Mouse (Mus musculus): ENCODE results near the gene Ank3. TPM values are rescaled to one million over a fixed set of nuclear protein-coding genes. Genes with fewer than 3 reads are reported as not detected.
A peak's percentile ranks its signal among the peaks of the same experiment; 100 is the strongest.

Gene Ank3
- polyA plus RNA-seq, 1 experiment from 2014 or later, result 30.6 TPM

DNA sequence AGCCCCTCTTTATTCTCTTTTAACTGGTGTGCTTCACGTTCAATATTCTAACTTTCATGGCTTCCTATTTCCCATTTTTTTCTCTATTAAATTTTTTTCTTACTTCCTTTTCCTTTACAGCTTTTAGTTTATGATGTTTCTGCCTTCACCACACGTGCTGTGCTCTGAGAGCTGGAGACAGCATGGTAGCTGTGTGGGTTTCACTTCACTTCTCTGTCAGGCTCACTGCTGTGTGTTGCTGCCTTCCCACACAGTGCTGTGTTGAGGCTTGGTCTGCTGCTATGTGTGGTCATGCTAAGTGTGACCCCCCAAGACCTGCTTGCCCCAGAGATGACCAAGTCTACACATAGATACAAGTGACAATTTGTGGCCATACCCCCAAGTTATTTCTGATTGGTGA lies 647.1 kb downstream of the Ank3 start:
- Histone ChIP-seq H3K9ac (no peak overlapping the region), H3K9me3 (replicated peaks) (no peaks in the 10 kb centered on the region), H3K4me3 (no peak overlapping the region), H3K4me1 (replicated peaks) (no peaks in the 10 kb centered on the region), H3K4me2 (no peak overlapping the region), H3K36me3 (no peaks in the 10 kb centered on the region), H3K27ac (no peak overlapping the region), H3K27me3 (no peaks in the 10 kb centered on the region)
- 75% methylated on average over 2 of the region's 2 CpGs for WGBS
- ATAC-seq (replicated peaks; ENCODE audit: insufficient number of reproducible peaks, insufficient read depth, low FRiP score, low read depth), result no peak

DNA sequence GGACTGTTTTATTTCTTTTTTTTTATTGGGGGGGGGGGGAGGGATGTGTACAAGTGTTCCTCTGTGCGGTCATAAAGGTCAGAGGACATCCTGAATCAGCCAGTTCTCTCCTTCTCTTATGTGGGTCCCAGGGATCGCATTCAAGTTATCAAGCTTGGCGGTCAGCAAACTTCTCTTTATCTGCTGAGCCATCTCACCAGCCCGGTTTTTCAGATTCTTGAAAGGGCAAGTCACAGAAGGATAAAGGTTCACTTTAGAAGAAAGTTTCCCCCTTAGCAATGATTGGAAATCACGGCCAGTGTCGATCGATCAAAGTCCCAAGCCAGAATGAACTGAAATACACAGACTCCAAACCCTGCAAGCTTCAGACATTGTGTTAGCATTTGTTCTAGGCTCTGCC lies 651.2 kb downstream of the Ank3 start:
- no peak overlapping the region for H3K4me2 ChIP-seq
- no peaks in the 10 kb centered on the region for H3K4me1 ChIP-seq (replicated peaks)
- H3K9ac ChIP-seq, result no peak overlapping the region
- H3K36me3 ChIP-seq, result no peaks in the 10 kb centered on the region
- no peak overlapping the region for H3K4me3 ChIP-seq
- H3K27me3 ChIP-seq, result no peaks in the 10 kb centered on the region
- no peaks in the 10 kb centered on the region for H3K9me3 ChIP-seq (replicated peaks)
- H3K27ac ChIP-seq, result no peak overlapping the region
- WGBS, result 81% methylated on average over 7 of the region's 7 CpGs
- ATAC-seq (replicated peaks; ENCODE audit: insufficient number of reproducible peaks, insufficient read depth, low FRiP score, low read depth), result no peak

DNA sequence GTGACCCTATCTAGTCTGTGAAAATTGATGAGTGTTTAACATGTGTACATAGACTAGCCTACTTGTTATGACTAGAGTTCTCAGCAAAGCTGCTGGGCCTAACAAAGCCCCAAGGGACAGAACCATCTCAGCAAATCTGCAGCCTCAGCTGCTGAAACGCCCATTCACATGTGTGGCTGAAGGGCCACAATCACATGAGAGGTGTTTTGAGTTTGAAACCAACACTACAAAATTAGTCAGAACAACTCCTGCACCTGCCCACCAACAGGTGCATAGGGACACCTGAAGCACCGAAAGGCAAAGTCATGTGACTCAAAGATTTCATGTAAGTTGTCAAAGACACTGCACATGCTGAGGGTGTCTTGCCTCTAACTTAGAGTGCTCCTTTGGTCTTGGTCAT lies 656.7 kb downstream of the Ank3 start:
- Histone ChIP-seq H3K36me3 (no peaks in the 10 kb centered on the region), H3K9ac (no peak overlapping the region), H3K9me3 (replicated peaks) (no peaks in the 10 kb centered on the region), H3K27me3 (no peaks in the 10 kb centered on the region), H3K4me2 (no peak overlapping the region), H3K4me1 (replicated peaks) (peaks cover 21% of the 10 kb centered on the region), H3K27ac (no peak overlapping the region), H3K4me3 (no peak overlapping the region)
- WGBS, result 88% methylated on average over 2 of the region's 2 CpGs
- no peak for ATAC-seq (replicated peaks; ENCODE audit: insufficient number of reproducible peaks, insufficient read depth, low FRiP score, low read depth)

DNA sequence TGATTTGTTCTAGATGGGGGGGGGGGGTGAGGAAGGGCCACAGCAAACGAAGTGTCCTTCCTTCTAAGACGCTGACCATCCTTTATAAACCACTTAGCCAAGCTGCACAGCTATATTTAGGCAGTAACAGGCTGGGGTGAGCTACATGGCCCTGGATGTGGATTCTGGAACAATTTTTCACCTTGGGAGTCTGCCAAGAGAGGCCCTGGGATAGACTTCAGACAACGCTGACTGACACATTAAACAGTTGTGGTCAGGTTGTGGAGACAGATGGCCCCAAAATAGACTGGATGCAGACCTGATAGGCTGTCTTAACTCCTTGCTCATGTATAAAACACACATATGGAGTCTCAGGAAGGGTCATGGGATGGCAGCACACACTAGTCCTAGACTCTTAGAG lies 658.5 kb downstream of the Ank3 start:
- H3K4me3 ChIP-seq, result no peak overlapping the region
- peak overlapping the region; percentile 74 for H3K27ac ChIP-seq
- 0 out of 2 replicates have a peak overlapping the region, but pooled peaks have one; percentile 8 for H3K4me2 ChIP-seq
- peaks cover 26% of the 10 kb centered on the region for H3K4me1 ChIP-seq (replicated peaks)
- no peak overlapping the region for H3K9ac ChIP-seq
- no peaks in the 10 kb centered on the region for H3K9me3 ChIP-seq (replicated peaks)
- ATAC-seq (replicated peaks; ENCODE audit: insufficient number of reproducible peaks, insufficient read depth, low FRiP score, low read depth), result peak; percentile 87
- no peaks in the 10 kb centered on the region for H3K36me3 ChIP-seq
- 10% methylated on average over 3 of the region's 3 CpGs for WGBS
- H3K27me3 ChIP-seq, result no peaks in the 10 kb centered on the region

DNA sequence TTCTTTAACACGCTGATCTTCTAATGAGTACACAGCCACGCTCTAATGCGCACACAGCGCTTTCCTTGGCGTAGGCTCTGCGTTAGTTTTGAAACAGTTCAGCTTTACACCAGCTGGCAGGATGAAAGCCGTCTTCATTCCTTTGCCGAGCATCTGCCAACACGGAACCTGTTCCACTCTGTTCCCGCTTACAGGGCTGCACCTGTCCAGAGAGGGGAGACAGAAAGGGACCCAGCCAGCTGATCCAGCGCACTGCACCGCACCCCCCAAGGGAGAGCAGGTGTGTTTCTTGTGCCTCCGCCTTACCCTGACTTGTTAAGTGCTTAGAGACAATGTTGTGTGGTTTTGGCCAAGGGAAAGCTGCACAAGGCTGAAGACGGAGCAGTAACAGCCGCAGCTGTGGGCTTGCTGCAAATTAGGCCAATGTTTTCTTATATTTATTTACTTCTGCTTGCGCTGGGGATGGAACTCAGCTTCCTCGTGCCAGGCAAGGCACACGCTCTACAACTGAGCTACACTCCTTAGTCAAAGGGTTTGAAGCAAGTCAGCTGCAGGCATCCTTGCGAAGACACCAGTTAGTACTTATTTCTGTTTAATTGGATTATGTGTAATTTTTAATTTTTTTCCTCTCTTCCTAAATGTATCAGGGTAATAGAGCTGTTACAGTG lies 661.6 kb downstream of the Ank3 start:
- H3K27me3 ChIP-seq, result no peaks in the 10 kb centered on the region
- 72% methylated on average over 19 of the region's 19 CpGs for WGBS
- no peaks in the 10 kb centered on the region for H3K36me3 ChIP-seq
- no peak overlapping the region for H3K9ac ChIP-seq
- peaks cover 26% of the 10 kb centered on the region for H3K4me1 ChIP-seq (replicated peaks)
- H3K9me3 ChIP-seq (replicated peaks), result no peaks in the 10 kb centered on the region
- H3K27ac ChIP-seq, result peak overlapping the region; percentile 31; the same call in 1 of the 2 replicates
- no peak for ATAC-seq (replicated peaks; ENCODE audit: insufficient number of reproducible peaks, insufficient read depth, low FRiP score, low read depth)
- H3K4me2 ChIP-seq, result peak overlapping the region; percentile 38; the same call in 1 of the 2 replicates
- no peak overlapping the region for H3K4me3 ChIP-seq

DNA sequence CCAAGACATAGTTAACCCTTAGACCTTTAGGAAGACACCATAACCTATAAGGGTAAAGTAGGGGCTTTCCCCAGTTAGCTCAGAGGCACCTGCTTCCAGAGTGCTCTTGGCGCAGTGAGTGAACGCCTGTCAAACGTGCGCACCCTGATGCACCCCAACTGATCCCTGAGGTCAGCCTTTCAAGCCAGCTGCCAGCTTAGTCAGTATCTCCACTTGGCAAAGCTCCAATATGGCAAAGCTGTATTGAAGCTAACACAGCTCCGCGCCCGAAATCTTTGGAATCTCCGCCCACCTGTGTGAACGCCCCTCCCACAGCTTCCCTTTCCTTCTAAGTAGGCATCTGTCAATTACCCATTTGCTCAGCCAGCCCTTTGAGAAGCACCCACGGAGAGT lies 662.1 kb downstream of the Ank3 start:
- Histone ChIP-seq H3K36me3 (no peaks in the 10 kb centered on the region), H3K9me3 (replicated peaks) (no peaks in the 10 kb centered on the region), H3K4me2 (peak overlapping the region; percentile 38), H3K27me3 (no peaks in the 10 kb centered on the region), H3K4me1 (replicated peaks) (peaks cover 26% of the 10 kb centered on the region), H3K9ac (no peak overlapping the region), H3K4me3 (peak overlapping the region; percentile 7; the same call in 1 of the 2 replicates), H3K27ac (no peak overlapping the region)
- no peak for ATAC-seq (replicated peaks; ENCODE audit: insufficient number of reproducible peaks, insufficient read depth, low FRiP score, low read depth)
- 25% methylated on average over 10 of the region's 10 CpGs for WGBS

DNA sequence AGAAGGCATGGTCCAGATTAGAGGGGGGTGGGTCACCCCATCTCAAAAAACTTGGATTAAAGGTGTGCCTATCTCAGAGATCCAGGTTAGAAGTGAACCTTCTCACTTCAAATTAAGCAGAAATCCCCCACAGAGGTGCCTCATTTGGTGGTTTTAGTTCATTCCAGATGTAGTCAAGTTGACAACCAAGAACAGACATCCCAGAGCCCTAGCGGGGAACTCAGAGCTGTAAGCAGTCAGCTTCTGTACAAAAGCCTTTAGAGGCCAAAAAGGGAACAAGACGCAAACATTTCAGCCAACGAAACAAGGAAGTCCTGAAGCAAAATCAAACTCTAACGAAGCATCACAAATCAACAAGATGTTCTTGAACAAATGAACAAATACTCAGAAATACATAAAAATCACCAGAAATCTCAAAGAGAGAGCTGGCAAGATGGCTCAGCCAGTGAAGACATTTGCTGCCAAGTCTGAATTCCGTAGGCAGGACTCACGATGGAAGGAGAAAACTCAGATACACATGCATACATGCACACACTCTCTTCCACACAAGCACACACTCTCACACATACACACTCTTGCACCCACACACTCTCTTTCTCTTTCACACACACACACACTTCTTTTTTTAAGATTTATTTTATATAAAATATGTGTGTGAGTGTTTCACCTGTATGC lies 665.4 kb downstream of the Ank3 start:
- ATAC-seq (replicated peaks; ENCODE audit: insufficient number of reproducible peaks, insufficient read depth, low FRiP score, low read depth), result no peak
- H3K36me3 ChIP-seq, result no peaks in the 10 kb centered on the region
- no peak overlapping the region for H3K27ac ChIP-seq
- no peak overlapping the region for H3K4me2 ChIP-seq
- H3K27me3 ChIP-seq, result no peaks in the 10 kb centered on the region
- peaks cover 7% of the 10 kb centered on the region for H3K4me1 ChIP-seq (replicated peaks)
- H3K4me3 ChIP-seq, result no peak overlapping the region
- H3K9ac ChIP-seq, result no peak overlapping the region
- H3K9me3 ChIP-seq (replicated peaks), result no peaks in the 10 kb centered on the region
- WGBS, result 90% methylated on average over 6 of the region's 6 CpGs

DNA sequence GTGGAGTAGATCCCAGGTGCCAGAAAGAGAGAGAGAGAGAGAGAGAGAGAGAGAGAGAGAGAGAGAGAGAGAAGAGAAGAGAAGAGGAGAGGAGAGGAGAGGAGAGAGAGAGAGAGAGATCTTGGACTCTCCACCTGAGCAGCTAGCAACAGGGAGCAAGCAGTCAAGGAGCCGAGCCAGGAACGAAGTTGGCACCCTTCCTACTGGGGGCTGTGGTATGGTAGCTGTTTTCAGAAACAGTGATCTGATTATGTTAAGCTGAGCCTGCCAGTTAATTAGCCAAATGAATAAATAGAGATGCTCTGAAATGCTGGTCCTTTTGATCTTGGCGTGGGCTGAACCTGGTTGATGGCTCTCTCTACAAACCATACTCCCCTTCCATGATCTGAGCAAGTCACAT lies 666.6 kb downstream of the Ank3 start:
- no peak for ATAC-seq (replicated peaks; ENCODE audit: insufficient number of reproducible peaks, insufficient read depth, low FRiP score, low read depth)
- Histone ChIP-seq H3K4me1 (replicated peaks) (peaks cover 6% of the 10 kb centered on the region), H3K9ac (no peak overlapping the region), H3K9me3 (replicated peaks) (no peaks in the 10 kb centered on the region), H3K27ac (no peak overlapping the region), H3K4me3 (no peak overlapping the region), H3K36me3 (no peaks in the 10 kb centered on the region), H3K27me3 (no peaks in the 10 kb centered on the region), H3K4me2 (no peak overlapping the region)
- 78% methylated on average over 3 of the region's 3 CpGs for WGBS

DNA sequence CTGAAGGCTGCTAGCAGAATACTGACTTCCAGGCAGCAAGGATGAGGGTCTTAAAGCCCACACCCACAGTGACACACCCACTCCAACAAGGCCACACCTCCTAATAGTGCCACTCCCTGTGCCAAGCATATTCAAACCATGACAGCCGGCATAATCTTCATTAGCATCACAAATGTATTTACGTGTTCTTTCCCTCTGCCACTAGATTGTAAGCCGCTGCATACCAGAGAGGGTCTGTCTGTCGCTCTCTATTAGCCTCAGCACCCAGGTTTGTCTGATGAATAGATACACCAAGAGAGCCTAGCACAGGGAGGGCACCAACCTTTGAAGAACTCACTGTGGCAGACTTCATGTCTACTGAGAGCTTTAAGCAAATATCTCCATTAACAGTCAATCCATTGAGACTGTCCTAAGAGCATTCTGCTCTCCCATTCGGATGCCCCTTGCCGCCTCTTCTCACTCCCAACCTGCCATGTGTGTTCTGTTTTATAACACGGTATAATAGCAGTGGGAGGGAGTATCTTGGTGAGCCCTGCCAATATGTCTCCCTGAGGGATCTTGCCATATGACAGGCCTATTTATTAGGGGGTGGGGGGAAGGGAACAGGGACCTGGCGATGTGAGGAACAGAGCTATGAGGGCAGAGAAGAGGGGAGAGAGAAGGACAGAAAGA lies 668.1 kb downstream of the Ank3 start:
- WGBS, result 55% methylated on average over 8 of the region's 8 CpGs
- H3K4me1 ChIP-seq (replicated peaks), result no peaks in the 10 kb centered on the region
- H3K9ac ChIP-seq, result no peak overlapping the region
- H3K9me3 ChIP-seq (replicated peaks), result no peaks in the 10 kb centered on the region
- H3K4me3 ChIP-seq, result no peak overlapping the region
- no peak overlapping the region for H3K4me2 ChIP-seq
- no peaks in the 10 kb centered on the region for H3K36me3 ChIP-seq
- no peak overlapping the region for H3K27ac ChIP-seq
- ATAC-seq (replicated peaks; ENCODE audit: insufficient number of reproducible peaks, insufficient read depth, low FRiP score, low read depth), result no peak
- H3K27me3 ChIP-seq, result no peaks in the 10 kb centered on the region

DNA sequence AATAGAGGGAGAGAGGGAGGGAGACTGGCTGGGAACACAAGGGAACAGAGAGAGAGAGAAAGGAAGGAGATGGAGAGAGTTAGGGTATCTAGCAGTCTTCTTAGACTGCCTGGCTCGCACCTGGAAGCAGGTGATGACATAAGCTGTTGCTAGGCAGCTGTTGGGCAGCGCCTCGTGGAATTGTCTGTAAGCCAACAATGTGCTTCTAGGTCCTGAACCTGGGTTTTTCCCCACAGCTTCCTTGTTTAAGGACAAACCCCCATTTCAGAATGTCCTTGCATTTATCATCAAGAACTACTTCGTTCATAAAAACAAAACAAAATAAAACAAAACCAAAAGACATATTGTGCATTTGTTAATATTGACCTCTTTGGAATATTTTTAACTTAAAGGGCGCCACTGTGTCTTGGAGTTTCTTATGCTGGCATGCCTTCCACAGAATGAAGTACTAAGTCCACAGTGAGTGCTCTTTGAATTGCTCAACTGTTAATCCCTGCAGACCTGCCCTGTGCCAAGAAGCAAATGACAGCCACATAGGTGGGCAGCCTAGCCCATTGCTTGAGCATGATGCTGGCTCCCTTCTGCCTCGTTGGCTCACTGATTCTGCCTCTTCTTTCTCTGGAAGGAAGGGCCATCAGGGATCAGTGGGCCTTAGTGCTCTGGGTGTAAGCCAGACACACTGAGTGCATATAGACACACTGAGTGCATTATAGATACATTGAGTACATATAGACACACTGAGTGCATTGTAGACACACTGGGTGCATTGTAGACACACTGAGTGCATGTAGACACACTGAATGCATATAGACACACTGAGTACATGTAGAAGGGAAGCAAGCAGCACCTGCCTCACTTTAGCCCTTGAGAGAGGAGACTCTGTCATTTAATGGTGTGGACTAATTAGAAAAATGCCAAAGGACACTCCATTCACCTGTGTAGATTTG lies 668.9 kb downstream of the Ank3 start:
- H3K4me3 ChIP-seq, result no peak overlapping the region
- ATAC-seq (replicated peaks; ENCODE audit: insufficient number of reproducible peaks, insufficient read depth, low FRiP score, low read depth), result no peak
- H3K9me3 ChIP-seq (replicated peaks), result no peaks in the 10 kb centered on the region
- H3K4me1 ChIP-seq (replicated peaks), result no peaks in the 10 kb centered on the region
- no peaks in the 10 kb centered on the region for H3K36me3 ChIP-seq
- no peak overlapping the region for H3K27ac ChIP-seq
- H3K27me3 ChIP-seq, result no peaks in the 10 kb centered on the region
- 59% methylated on average over 6 of the region's 6 CpGs for WGBS
- no peak overlapping the region for H3K4me2 ChIP-seq
- H3K9ac ChIP-seq, result no peak overlapping the region

DNA sequence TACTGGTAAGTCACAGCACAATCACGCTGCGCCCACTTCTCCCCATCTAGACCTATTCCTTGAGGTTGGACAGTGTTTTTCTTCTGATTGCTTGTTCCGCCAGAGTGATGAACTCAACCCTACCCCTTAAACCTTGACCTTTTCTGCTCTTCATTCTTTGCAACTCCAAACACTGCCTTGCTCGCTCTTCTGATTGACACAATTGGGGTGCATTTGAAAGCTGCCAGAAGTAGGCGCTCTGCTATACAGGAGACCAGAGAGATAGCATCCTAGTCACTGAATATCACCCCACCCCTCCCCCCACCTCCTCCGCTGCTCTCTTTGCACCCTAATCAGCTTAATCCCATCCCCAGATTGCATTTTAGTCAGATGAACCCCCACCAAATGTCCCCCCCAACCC lies 670.7 kb downstream of the Ank3 start:
- Histone ChIP-seq H3K36me3 (no peaks in the 10 kb centered on the region), H3K27me3 (no peaks in the 10 kb centered on the region), H3K4me2 (no peak overlapping the region), H3K4me3 (no peak overlapping the region), H3K9me3 (replicated peaks) (no peaks in the 10 kb centered on the region), H3K9ac (no peak overlapping the region), H3K27ac (no peak overlapping the region), H3K4me1 (replicated peaks) (no peaks in the 10 kb centered on the region)
- ATAC-seq (replicated peaks; ENCODE audit: insufficient number of reproducible peaks, insufficient read depth, low FRiP score, low read depth), result no peak
- 56% methylated on average over 6 of the region's 6 CpGs for WGBS

All from heart, embryonic 15.5 days (tissue).